Mouse (Mus musculus): ENCODE measurements at regions not wholly inside any gene's neighbourhood (a gene's known extent, or its start where the extent isn't known, plus 50 kb on each side); places are given as distances from the start of the nearest gene placed in this dataset.

- TF ChIP-seq POLR2A (IDR thresholded peaks at IDR 0.05; ENCODE audit: low read depth, low read length) (no peak), CTCF (conservative IDR thresholded peaks at IDR 0.05; ENCODE audit: insufficient read depth, insufficient read length, low read depth, low read length) (no peak)
Observed at GRCm38 (mm10) chr10:124163441-124163840, 899.6 kb downstream of the Fam19a2 start.
